Mouse (Mus musculus): ENCODE measurements around the gene Sult2a8.

GRCm38 (mm10) chr7:14446534-14446933, at the start of gene Sult2a8:
- TF ChIP-seq POLR2A (IDR thresholded peaks at IDR 0.05; ENCODE audit: low read depth, low read length): no peak
- TF ChIP-seq CTCF (conservative IDR thresholded peaks at IDR 0.05; ENCODE audit: insufficient read depth, insufficient read length, low read depth, low read length): no peak
